Mouse (Mus musculus): ENCODE measurements around the gene Trmt11. TPM values are rescaled to one million over a fixed set of nuclear protein-coding genes. Genes with fewer than 3 reads are reported as not detected.
"Not testable (repeated sequence)": the region's sequence is repeated elsewhere in the genome, so short reads cannot be mapped to it uniquely, and the experiment has no call there.

Trmt11 gene
- total and polyA plus RNA-seq, 3 experiments, result 1.1 to 6.4 (median 4.3) TPM

GRCm38 (mm10) chr10:30549974-30550373 lies 50.6 kb downstream of the Trmt11 start:
- no peak overlapping the region for H3K4me3 ChIP-seq
- DNase-seq, result no peak
- no peak for TF ChIP-seq POLR2A (IDR thresholded peaks at IDR 0.05; ENCODE audit: insufficient read depth, low read depth, low read length)
- TF ChIP-seq EP300 (IDR thresholded peaks at IDR 0.05; ENCODE audit: insufficient read depth, low read depth, low read length), result no peak
- TF ChIP-seq CTCF (IDR thresholded peaks at IDR 0.05), result no peak
- no peaks in the 10 kb centered on the region for H3K79me2 ChIP-seq (replicated peaks; ENCODE audit: control insufficient read depth, insufficient read depth, low read length)
- H3K9ac ChIP-seq (ENCODE audit: low read depth, low read length), result no peak overlapping the region
- H3K36me3 ChIP-seq (ENCODE audit: control insufficient read depth, insufficient read depth, low read length), result no peaks in the 10 kb centered on the region
- no peaks in the 10 kb centered on the region for H3K27me3 ChIP-seq (ENCODE audit: control insufficient read depth, insufficient read depth, low read length)
- intact Hi-C loops (cut with DNase I), result no loop called here
- 77% methylated on average over 3 of the region's 3 CpGs for WGBS
- no peaks in the 10 kb centered on the region for H3K4me1 ChIP-seq (ENCODE audit: control insufficient read depth, insufficient read depth, low read length)
- no peak overlapping the region for H3K27ac ChIP-seq

GRCm38 (mm10) chr10:30538538-30538815 lies 62.1 kb downstream of the Trmt11 start:
- Histone ChIP-seq H3K9ac (ENCODE audit: low read depth, low read length) (no peak overlapping the region), H3K27ac (no peak overlapping the region), H3K36me3 (ENCODE audit: control insufficient read depth, insufficient read depth, low read length) (peaks cover 3% of the 10 kb centered on the region; the same call in 1 of the 2 replicates), H3K4me3 (no peak overlapping the region), H3K79me2 (replicated peaks; ENCODE audit: control insufficient read depth, insufficient read depth, low read length) (no peaks in the 10 kb centered on the region), H3K4me1 (ENCODE audit: control insufficient read depth, insufficient read depth, low read length) (no peaks in the 10 kb centered on the region), H3K27me3 (ENCODE audit: control insufficient read depth, insufficient read depth, low read length) (no peaks in the 10 kb centered on the region)
- 64% methylated on average over 5 of the region's 5 CpGs for WGBS
- no peak for DNase-seq
- no peak for TF ChIP-seq CTCF (IDR thresholded peaks at IDR 0.05)
- no peak for TF ChIP-seq POLR2A (IDR thresholded peaks at IDR 0.05; ENCODE audit: insufficient read depth, low read depth, low read length)
- no peak for TF ChIP-seq EP300 (IDR thresholded peaks at IDR 0.05; ENCODE audit: insufficient read depth, low read depth, low read length)
- intact Hi-C loops (cut with DNase I), result no loop called here

GRCm38 (mm10) chr10:30537734-30538537 lies 62.6 kb downstream of the Trmt11 start:
- Histone ChIP-seq H3K36me3 (ENCODE audit: control insufficient read depth, insufficient read depth, low read length) (peaks cover 3% of the 10 kb centered on the region; the same call in 1 of the 2 replicates), H3K9ac (ENCODE audit: low read depth, low read length) (no peak overlapping the region), H3K27ac (no peak overlapping the region), H3K4me1 (ENCODE audit: control insufficient read depth, insufficient read depth, low read length) (no peaks in the 10 kb centered on the region), H3K27me3 (ENCODE audit: control insufficient read depth, insufficient read depth, low read length) (no peaks in the 10 kb centered on the region), H3K79me2 (replicated peaks; ENCODE audit: control insufficient read depth, insufficient read depth, low read length) (no peaks in the 10 kb centered on the region), H3K4me3 (no peak overlapping the region)
- intact Hi-C loops (cut with DNase I), result no loop called here
- TF ChIP-seq POLR2A (IDR thresholded peaks at IDR 0.05; ENCODE audit: insufficient read depth, low read depth, low read length) (no peak), EP300 (IDR thresholded peaks at IDR 0.05; ENCODE audit: insufficient read depth, low read depth, low read length) (no peak), CTCF (IDR thresholded peaks at IDR 0.05) (peak; percentile 36)
- WGBS, result 83% methylated on average over 10 of the region's 10 CpGs
- no peak for DNase-seq

GRCm38 (mm10) chr10:30535930-30536329 lies 64.6 kb downstream of the Trmt11 start:
- H3K27me3 ChIP-seq (ENCODE audit: control insufficient read depth, insufficient read depth, low read length); intact Hi-C loops (cut with DNase I); H3K9ac ChIP-seq (ENCODE audit: low read depth, low read length); DNase-seq; H3K79me2 ChIP-seq (replicated peaks; ENCODE audit: control insufficient read depth, insufficient read depth, low read length); H3K36me3 ChIP-seq (ENCODE audit: control insufficient read depth, insufficient read depth, low read length); H3K27ac ChIP-seq; H3K4me1 ChIP-seq (ENCODE audit: control insufficient read depth, insufficient read depth, low read length); H3K4me3 ChIP-seq: not testable (repeated sequence)
- WGBS, result 97% methylated on average over 7 of the region's 7 CpGs

GRCm38 (mm10) chr10:30527122-30527521 lies 73.4 kb downstream of the Trmt11 start:
- DNase-seq, result no peak
- no peaks in the 10 kb centered on the region for H3K79me2 ChIP-seq (replicated peaks; ENCODE audit: control insufficient read depth, insufficient read depth, low read length)
- no peaks in the 10 kb centered on the region for H3K4me1 ChIP-seq (ENCODE audit: control insufficient read depth, insufficient read depth, low read length)
- H3K9ac ChIP-seq (ENCODE audit: low read depth, low read length), result no peak overlapping the region
- WGBS, result 72% methylated on average over 1 of the region's 1 CpGs
- TF ChIP-seq CTCF (IDR thresholded peaks at IDR 0.05) (no peak), EP300 (IDR thresholded peaks at IDR 0.05; ENCODE audit: insufficient read depth, low read depth, low read length) (no peak), POLR2A (IDR thresholded peaks at IDR 0.05; ENCODE audit: insufficient read depth, low read depth, low read length) (no peak)
- H3K36me3 ChIP-seq (ENCODE audit: control insufficient read depth, insufficient read depth, low read length), result no peaks in the 10 kb centered on the region
- intact Hi-C loops (cut with DNase I), result no loop called here
- no peak overlapping the region for H3K27ac ChIP-seq
- H3K27me3 ChIP-seq (ENCODE audit: control insufficient read depth, insufficient read depth, low read length), result no peaks in the 10 kb centered on the region
- H3K4me3 ChIP-seq, result no peak overlapping the region

GRCm38 (mm10) chr10:30521727-30522126 lies 78.8 kb downstream of the Trmt11 start:
- Histone ChIP-seq H3K9ac (ENCODE audit: low read depth, low read length) (no peak overlapping the region), H3K4me1 (ENCODE audit: control insufficient read depth, insufficient read depth, low read length) (no peaks in the 10 kb centered on the region), H3K27me3 (ENCODE audit: control insufficient read depth, insufficient read depth, low read length) (no peaks in the 10 kb centered on the region), H3K27ac (no peak overlapping the region), H3K4me3 (no peak overlapping the region), H3K36me3 (ENCODE audit: control insufficient read depth, insufficient read depth, low read length) (no peaks in the 10 kb centered on the region), H3K79me2 (replicated peaks; ENCODE audit: control insufficient read depth, insufficient read depth, low read length) (no peaks in the 10 kb centered on the region)
- intact Hi-C loops (cut with DNase I), result no loop called here
- TF ChIP-seq CTCF (IDR thresholded peaks at IDR 0.05) (no peak), EP300 (IDR thresholded peaks at IDR 0.05; ENCODE audit: insufficient read depth, low read depth, low read length) (no peak), POLR2A (IDR thresholded peaks at IDR 0.05; ENCODE audit: insufficient read depth, low read depth, low read length) (no peak)
- DNase-seq, result no peak
